In the genomic region with DNA sequence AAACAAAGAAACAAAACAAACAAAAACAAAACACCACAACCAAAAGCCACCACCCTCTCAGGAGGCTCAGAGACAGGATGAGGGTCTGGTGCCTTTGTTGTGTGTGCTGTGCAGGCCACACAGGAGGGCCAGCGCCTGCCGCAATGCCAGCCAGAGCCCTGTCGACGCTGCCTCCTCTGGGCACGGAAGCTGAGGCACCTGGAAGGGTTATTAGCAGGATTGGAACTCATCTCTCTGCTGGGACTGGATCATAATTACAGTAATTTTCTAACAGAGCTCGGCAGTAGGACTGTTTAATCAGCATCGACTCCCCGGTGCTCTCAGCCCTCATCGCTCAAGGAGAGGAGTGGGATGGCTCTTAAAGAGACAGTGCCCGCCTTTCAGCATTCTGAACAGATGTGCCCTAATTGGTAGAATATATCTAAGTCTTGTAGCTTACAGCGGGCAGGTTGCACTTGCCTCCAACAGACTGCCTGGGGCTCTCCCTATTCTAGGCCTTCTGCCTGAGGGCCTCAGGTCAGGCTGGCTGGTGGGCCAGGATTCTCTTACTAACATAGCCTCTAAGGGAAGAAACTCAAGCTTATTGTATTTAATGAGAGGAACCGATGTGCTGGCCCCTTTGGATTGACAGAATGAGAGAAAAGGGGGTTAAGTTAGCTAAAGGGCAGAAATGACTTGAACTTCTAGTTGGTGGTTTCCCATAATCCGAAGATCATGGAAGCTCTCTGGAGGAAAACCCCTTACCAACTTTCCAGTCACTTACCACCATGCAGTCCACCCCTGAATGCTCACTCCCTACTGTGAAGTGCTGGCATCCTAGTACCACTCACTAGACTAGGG, we compare ENCODE assay signal across 9 mouse cellular contexts. TPM values are rescaled to one million over a fixed set of nuclear protein-coding genes. Genes with fewer than 3 reads are reported as not detected.
DNase-seq lines count a peak whose midpoint lies in the region; ATAC-seq and TF ChIP-seq lines count a peak whose summit lies in the region.
"Had no signal": no experiment of that assay in that cellular context is flagged by ENCODE, and none has a peak within 500 bp of the region (broad histone marks: within the 10 kb centered on the region; RNA-seq: fewer than 3 reads in every experiment).

No protein-coding gene starts in this region.

- no peak for TF ChIP-seq CTCF in layer of hippocampus, adult 2 months (conservative IDR thresholded peaks at IDR 0.05)

- H3K4me2 ChIP-seq in embryonic facial prominence, embryonic 14.5 days (ENCODE audit: low read depth, low read length), result peak overlapping the region; percentile 23
- H3K4me2 ChIP-seq in hindbrain, embryonic 15.5 days, result peak overlapping the region; percentile 35
- H3K4me2 ChIP-seq in neural tube, embryonic 12.5 days (replicated peaks), result peak overlapping the region; percentile 18

- H3K27ac ChIP-seq in layer of hippocampus, adult 2 months, result peak overlapping the region; percentile 64
- H3K27ac ChIP-seq in embryonic facial prominence, embryonic 14.5 days (replicated peaks; ENCODE audit: low read depth, low read length), result no peak overlapping the region
- peak overlapping the region; percentile 82 for H3K27ac ChIP-seq in hindbrain, embryonic 15.5 days (replicated peaks)
- H3K27ac ChIP-seq in neural tube, embryonic 12.5 days, result peak overlapping the region; percentile 44; the same call in 1 of the 2 replicates

- no peak for ATAC-seq in embryonic facial prominence, embryonic 14.5 days (ENCODE audit: low read depth)
- ATAC-seq in hindbrain, embryonic 15.5 days (ENCODE audit: low FRiP score, low read depth), result peak; percentile 33; the same call in 1 of the 2 replicates
- ATAC-seq in neural tube, embryonic 12.5 days (ENCODE audit: low FRiP score, low read depth), result no peak

- no peak overlapping the region; the same call in 1 of the 2 replicates for H3K9ac ChIP-seq in embryonic facial prominence, embryonic 14.5 days (ENCODE audit: low read depth, low read length)
- no peak overlapping the region for H3K9ac ChIP-seq in hindbrain, embryonic 15.5 days
- H3K9ac ChIP-seq in neural tube, embryonic 12.5 days, result 0 out of 2 replicates have a peak overlapping the region, but pooled peaks have one; percentile 23

- H3K4me3 ChIP-seq in layer of hippocampus, adult 2 months, result no peak overlapping the region
- H3K4me3 ChIP-seq in embryonic facial prominence, embryonic 14.5 days (ENCODE audit: low read depth, low read length), result no peak overlapping the region
- H3K4me3 ChIP-seq in hindbrain, embryonic 15.5 days, result no peak overlapping the region
- H3K4me3 ChIP-seq in neural tube, embryonic 12.5 days, result no peak overlapping the region

- no peaks in the 10 kb centered on the region for H3K27me3 ChIP-seq in embryonic facial prominence, embryonic 14.5 days (replicated peaks; ENCODE audit: control insufficient read depth, insufficient read depth, low read length)
- no peaks in the 10 kb centered on the region for H3K27me3 ChIP-seq in hindbrain, embryonic 15.5 days
- H3K27me3 ChIP-seq in neural tube, embryonic 12.5 days (replicated peaks), result no peaks in the 10 kb centered on the region

- H3K4me1 ChIP-seq in embryonic facial prominence, embryonic 14.5 days (ENCODE audit: control insufficient read depth, insufficient read depth, low read length), result peaks cover 9% of the 10 kb centered on the region; the same call in 1 of the 2 replicates
- H3K4me1 ChIP-seq in hindbrain, embryonic 15.5 days (replicated peaks), result peaks cover 69% of the 10 kb centered on the region
- H3K4me1 ChIP-seq in neural tube, embryonic 12.5 days, result peaks cover 53% of the 10 kb centered on the region

- no peak for DNase-seq in layer of hippocampus, adult 2 months (ENCODE audit: low spot score in 2 of 2)
- DNase-seq in layer of hippocampus, postnatal 36 days, result no peak
- DNase-seq in embryonic facial prominence, embryonic 14.5 days (ENCODE audit: low spot score), result no peak
- no peak for DNase-seq in ovary, postnatal 14 days (ENCODE audit: low spot score)
- DNase-seq in Muller cell, postnatal 12 days (ENCODE audit: inconsistent ontology term), result no peak
- DNase-seq in right cerebral cortex, postnatal 25 days, result no peak
- DNase-seq: thymus, postnatal 14 days had no signal

- 37% methylated on average over 13 of the region's 13 CpGs for WGBS in embryonic facial prominence, embryonic 14.5 days
- 24% methylated on average over 13 of the region's 13 CpGs for WGBS in hindbrain, embryonic 15.5 days
- WGBS in neural tube, embryonic 12.5 days, result 34% methylated on average over 13 of the region's 13 CpGs

- peaks cover 20% of the 10 kb centered on the region for H3K36me3 ChIP-seq in embryonic facial prominence, embryonic 14.5 days (ENCODE audit: control insufficient read depth, insufficient read depth, low read length)
- peaks cover 14% of the 10 kb centered on the region for H3K36me3 ChIP-seq in hindbrain, embryonic 15.5 days
- peaks cover 19% of the 10 kb centered on the region for H3K36me3 ChIP-seq in neural tube, embryonic 12.5 days

- H3K9me3 ChIP-seq in embryonic facial prominence, embryonic 14.5 days (ENCODE audit: control insufficient read depth, low read length), result no peaks in the 10 kb centered on the region
- no peaks in the 10 kb centered on the region for H3K9me3 ChIP-seq in hindbrain, embryonic 15.5 days
- H3K9me3 ChIP-seq in neural tube, embryonic 12.5 days, result no peaks in the 10 kb centered on the region

RNA-seq across cellular contexts. Expression of a gene that starts 12.6 kb away (rescaled TPM):
- total RNA-seq in layer of hippocampus, adult 2 months (2021), result 10 to 100 TPM; 52.5 to 56.7 TPM
- 10 to 100 TPM; 51.0 to 54.4 TPM for total RNA-seq in layer of hippocampus, postnatal 36 days (2021)
- polyA plus RNA-seq in embryonic facial prominence, embryonic 14.5 days (2014; fragmentation: Nextera tagmentation; extraction: Ambion mirVana), result 11.2 and 11.7 TPM in 2 replicates
- 55.6 and 64.2 TPM in 2 replicates for polyA plus RNA-seq in hindbrain, embryonic 15.5 days (2015; fragmentation: Nextera tagmentation; extraction: Ambion mirVana)
- 57.0 and 58.4 TPM in 2 replicates for polyA plus RNA-seq in neural tube, embryonic 12.5 days (2016; fragmentation: Nextera tagmentation; extraction: Ambion mirVana)

RNA-seq across cellular contexts. Expression of a gene that starts 24.2 kb away (rescaled TPM):
- total RNA-seq in layer of hippocampus, adult 2 months (2021), result 10 to 100 TPM; 44.6 to 47.4 TPM
- total RNA-seq in layer of hippocampus, postnatal 36 days (2021), result 10 to 100 TPM; 52.4 to 54.9 TPM
- polyA plus RNA-seq in embryonic facial prominence, embryonic 14.5 days (2014; fragmentation: Nextera tagmentation; extraction: Ambion mirVana), result 80.2 and 82.8 TPM in 2 replicates
- 66.0 and 78.0 TPM in 2 replicates for polyA plus RNA-seq in hindbrain, embryonic 15.5 days (2015; fragmentation: Nextera tagmentation; extraction: Ambion mirVana)
- polyA plus RNA-seq in neural tube, embryonic 12.5 days (2016; fragmentation: Nextera tagmentation; extraction: Ambion mirVana), result 125 and 143 TPM in 2 replicates
